Mouse (Mus musculus) neural tube, embryonic 15.5 days (tissue): ENCODE data around the gene Anapc13. TPM values are rescaled to one million over a fixed set of nuclear protein-coding genes. Genes with fewer than 3 reads are reported as not detected.

Experiments used
- ATAC-seq: fragments of 200-750 bp; cut with Nextera tagmentation; 2 replicates; pipeline ENCODE4 v1.8.0; 2017; ENCODE audit warnings: mild to moderate bottlenecking, moderate TSS enrichment, moderate library complexity; ENCODE audit not compliant: low FRiP score
- H3K27ac ChIP-seq: fragments of 300-500 bp; sonication (generic); replicated peaks from 2 replicates; pipeline ENCODE4 v1.5.1; 2015; ENCODE audit warnings: mild to moderate bottlenecking, inconsistent platforms
- H3K27me3 ChIP-seq: fragments of 300-500 bp; sonication (generic); replicated peaks from 2 replicates; pipeline ENCODE4 v1.6.1; 2015; ENCODE audit warnings: inconsistent platforms
- H3K36me3 ChIP-seq: fragments of 300-500 bp; sonication (generic); 2 replicates; pipeline ENCODE4 v1.6.1; 2015; ENCODE audit warnings: inconsistent platforms
- H3K4me1 ChIP-seq: fragments of 300-500 bp; sonication (generic); 2 replicates; pipeline ENCODE4 v1.6.1; 2015; ENCODE audit warnings: inconsistent platforms
- H3K4me2 ChIP-seq: fragments of 300-500 bp; sonication (generic); 2 replicates; pipeline ENCODE4 v1.6.1; 2015; ENCODE audit warnings: inconsistent platforms, mild to moderate bottlenecking, moderate library complexity
- H3K4me3 ChIP-seq: fragments of 300-500 bp; sonication (generic); replicated peaks from 2 replicates; pipeline ENCODE4 v1.5.1; 2015; ENCODE audit warnings: mild to moderate bottlenecking, inconsistent platforms
- H3K9ac ChIP-seq: fragments of 300-500 bp; sonication (generic); replicated peaks from 2 replicates; pipeline ENCODE4 v1.6.1; 2015; ENCODE audit warnings: mild to moderate bottlenecking, inconsistent platforms
- H3K9me3 ChIP-seq: fragments of 300-500 bp; sonication (generic); replicated peaks from 2 replicates; pipeline ENCODE4 v1.6.1; 2016; ENCODE audit warnings: inconsistent platforms
- WGBS: fragments of 180-500 bp; shearing (Covaris S2); methylation state at CpG from one replicate; pipeline ENCODE4 v1.1.7; 2015; ENCODE audit warnings: mixed read lengths; 5-methylcytosine and 5-hydroxymethylcytosine counted together
- polyA plus RNA-seq: library from polyadenylated mRNA; unstranded; fragments of >200 nt; fragmentation: Nextera tagmentation; extraction: Ambion mirVana; gene quantifications from 2 replicates; pipeline ENCODE4 v1.2.1, GENCODE M21; 2015

The Anapc13 gene
- polyA plus RNA-seq, 1 experiment from 2014 or later = 160 TPM

DNA sequence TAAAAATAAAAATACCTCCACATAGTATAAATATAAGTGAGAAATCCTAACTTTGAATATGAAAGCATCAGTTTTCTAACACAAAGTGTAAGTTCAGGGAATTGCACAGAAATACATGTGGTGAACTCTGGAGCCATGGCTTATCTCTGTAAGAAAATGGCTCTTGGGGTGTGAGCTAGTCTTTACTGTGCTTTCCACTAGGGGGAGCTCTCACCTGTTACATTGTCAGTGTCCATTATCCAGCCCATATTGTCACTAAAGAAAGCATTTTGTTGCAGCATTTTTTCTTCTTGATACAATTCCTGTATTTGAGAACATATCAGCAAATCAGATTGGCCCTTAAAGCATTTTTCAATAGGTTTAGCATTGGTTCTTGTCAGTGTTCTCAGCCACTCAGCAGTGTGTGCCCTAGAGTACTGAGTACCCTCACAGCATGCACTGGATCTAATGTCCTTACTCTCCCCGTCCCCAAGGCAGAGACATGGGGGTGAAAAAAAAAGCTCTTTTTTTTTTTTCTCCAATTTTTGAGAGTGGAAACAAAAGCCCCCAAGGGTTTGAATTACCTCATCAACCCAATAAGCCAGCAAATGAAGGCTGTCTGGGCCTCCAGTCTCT is 6.9 kb downstream of the Anapc13 start:
- WGBS = 32% methylated on average over 1 of the region's 1 CpGs

GRCm38 (mm10) chr9:102634453-102634852 is 8.4 kb downstream of the Anapc13 start:
- ATAC-seq = no peak
- no peak overlapping the region for H3K4me2 ChIP-seq
- H3K27me3 ChIP-seq = no peaks in the 10 kb centered on the region
- 85% methylated on average over 8 of the region's 8 CpGs for WGBS
- H3K36me3 ChIP-seq = peaks cover 23% of the 10 kb centered on the region
- H3K9ac ChIP-seq = no peak overlapping the region
- H3K9me3 ChIP-seq = no peaks in the 10 kb centered on the region
- no peak overlapping the region for H3K27ac ChIP-seq
- H3K4me1 ChIP-seq = peaks cover 7% of the 10 kb centered on the region; the same call in 1 of the 2 replicates
- no peak overlapping the region for H3K4me3 ChIP-seq

More for the DNA sequence above, 6.9 kb downstream of the Anapc13 start:
- Histone ChIP-seq H3K4me2 (no peak overlapping the region), H3K27me3 (no peaks in the 10 kb centered on the region), H3K36me3 (peaks cover 23% of the 10 kb centered on the region), H3K9ac (no peak overlapping the region), H3K9me3 (no peaks in the 10 kb centered on the region), H3K27ac (no peak overlapping the region), H3K4me3 (no peak overlapping the region), H3K4me1 (peaks cover 4% of the 10 kb centered on the region)
- no peak for ATAC-seq

GRCm38 (mm10) chr9:102636553-102636952 is 10.5 kb downstream of the Anapc13 start:
- peaks cover 7% of the 10 kb centered on the region; the same call in 1 of the 2 replicates for H3K4me1 ChIP-seq
- H3K9me3 ChIP-seq = no peaks in the 10 kb centered on the region
- H3K27ac ChIP-seq = no peak overlapping the region
- no peaks in the 10 kb centered on the region for H3K27me3 ChIP-seq
- no peak overlapping the region for H3K9ac ChIP-seq
- H3K4me3 ChIP-seq = no peak overlapping the region
- H3K4me2 ChIP-seq = no peak overlapping the region
- peaks cover 11% of the 10 kb centered on the region for H3K36me3 ChIP-seq
- no peak for ATAC-seq
- 2% methylated on average over 4 of the region's 4 CpGs for whole genome bisulfite sequencing

GRCm38 (mm10) chr9:102637115-102637514 is 11.0 kb downstream of the Anapc13 start:
- Histone ChIP-seq H3K4me2 (no peak overlapping the region), H3K4me3 (no peak overlapping the region), H3K36me3 (peaks cover 11% of the 10 kb centered on the region), H3K4me1 (peaks cover 5% of the 10 kb centered on the region; the same call in 1 of the 2 replicates), H3K27ac (no peak overlapping the region), H3K27me3 (no peaks in the 10 kb centered on the region), H3K9ac (no peak overlapping the region), H3K9me3 (no peaks in the 10 kb centered on the region)
- ATAC-seq = no peak
- 73% methylated on average over 4 of the region's 4 CpGs for WGBS

DNA sequence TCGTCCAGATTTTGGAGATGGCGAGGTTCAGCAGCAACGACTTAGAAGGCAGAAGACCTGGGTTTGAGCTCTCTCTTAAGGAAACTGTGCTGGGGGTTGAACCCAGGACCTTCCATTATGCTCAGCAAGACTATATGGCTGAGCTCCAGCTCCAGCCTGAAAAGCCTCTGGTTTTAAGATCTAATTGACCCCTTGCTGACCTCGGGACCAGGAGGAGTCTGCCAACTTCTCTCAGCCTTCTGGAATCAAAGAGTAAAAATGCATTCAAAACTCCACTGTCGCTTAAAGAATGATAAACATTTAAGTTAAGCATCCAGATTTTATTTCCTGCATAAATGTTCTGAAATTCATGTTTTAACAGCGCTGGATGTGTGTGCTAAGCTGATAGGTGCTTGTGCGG is 12.9 kb downstream of the Anapc13 start:
- 56% methylated on average over 7 of the region's 7 CpGs for WGBS
- peaks cover 10% of the 10 kb centered on the region for H3K36me3 ChIP-seq
- no peak overlapping the region for H3K4me3 ChIP-seq
- H3K27ac ChIP-seq = no peak overlapping the region
- H3K4me2 ChIP-seq = no peak overlapping the region
- ATAC-seq = no peak
- no peaks in the 10 kb centered on the region for H3K27me3 ChIP-seq
- H3K4me1 ChIP-seq = peaks cover 20% of the 10 kb centered on the region
- H3K9ac ChIP-seq = no peak overlapping the region
- no peaks in the 10 kb centered on the region for H3K9me3 ChIP-seq

DNA sequence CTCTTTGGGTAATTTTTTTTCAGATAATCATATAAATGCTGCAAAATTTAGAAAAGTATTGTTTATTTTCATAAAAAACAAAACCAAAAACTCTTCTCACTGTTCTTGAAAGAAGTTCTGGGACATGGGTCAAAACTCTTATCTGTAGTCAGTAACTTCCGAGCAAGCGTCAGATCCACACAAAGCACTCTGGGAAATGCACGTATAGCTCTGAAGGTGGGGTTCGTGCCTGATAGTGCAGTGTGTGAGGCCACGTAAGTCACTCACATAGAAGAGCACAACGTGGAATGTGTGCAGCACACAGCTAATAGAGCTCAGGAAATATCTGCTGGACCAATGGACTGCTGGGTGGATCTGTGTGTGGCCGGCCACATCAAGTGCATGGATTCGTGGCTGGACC is 13.4 kb downstream of the Anapc13 start:
- H3K4me1 ChIP-seq = peaks cover 26% of the 10 kb centered on the region
- no peaks in the 10 kb centered on the region for H3K9me3 ChIP-seq
- no peak overlapping the region for H3K27ac ChIP-seq
- H3K4me3 ChIP-seq = no peak overlapping the region
- peaks cover 5% of the 10 kb centered on the region for H3K36me3 ChIP-seq
- no peaks in the 10 kb centered on the region for H3K27me3 ChIP-seq
- WGBS = 89% methylated on average over 8 of the region's 8 CpGs
- no peak for ATAC-seq
- no peak overlapping the region for H3K9ac ChIP-seq
- H3K4me2 ChIP-seq = no peak overlapping the region

GRCm38 (mm10) chr9:102641531-102641930 is 15.4 kb downstream of the Anapc13 start:
- no peak overlapping the region for H3K9ac ChIP-seq
- 83% methylated on average over 6 of the region's 6 CpGs for WGBS

DNA sequence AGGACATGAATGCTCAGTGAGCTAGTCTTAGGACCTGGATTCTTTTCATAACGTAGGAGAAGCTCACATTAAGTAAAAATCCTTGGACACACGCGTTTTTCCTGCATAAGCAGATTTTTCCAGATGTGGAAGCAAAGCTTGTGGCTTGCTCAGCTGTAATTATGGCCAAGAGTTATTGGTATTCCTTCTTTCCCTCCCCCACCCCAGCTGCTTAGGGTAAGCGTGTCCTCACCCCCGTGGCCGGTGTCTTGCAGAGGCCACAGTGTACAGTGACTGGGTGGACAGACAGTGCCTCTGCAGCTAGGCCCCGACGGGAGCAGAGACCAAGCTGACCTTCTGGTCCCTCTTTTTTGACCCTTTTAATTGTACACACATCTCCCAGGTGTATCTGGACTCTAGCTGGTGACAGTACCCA is 17.0 kb downstream of the Anapc13 start:
- WGBS = 25% methylated on average over 8 of the region's 8 CpGs
- H3K36me3 ChIP-seq = no peaks in the 10 kb centered on the region
- no peak overlapping the region for H3K4me3 ChIP-seq
- H3K27ac ChIP-seq = peak overlapping the region; percentile 67
- H3K27me3 ChIP-seq = no peaks in the 10 kb centered on the region
- peaks cover 26% of the 10 kb centered on the region for H3K4me1 ChIP-seq
- H3K9me3 ChIP-seq = no peaks in the 10 kb centered on the region
- peak overlapping the region; percentile 46 for H3K4me2 ChIP-seq
- ATAC-seq = 0 out of 2 replicates have a peak, but pooled peaks have one; percentile 24
- no peak overlapping the region for H3K9ac ChIP-seq

More at GRCm38 (mm10) chr9:102641531-102641930, 15.4 kb downstream of the Anapc13 start:
- no peak for ATAC-seq
- Histone ChIP-seq H3K27me3 (no peaks in the 10 kb centered on the region), H3K4me2 (no peak overlapping the region), H3K9me3 (no peaks in the 10 kb centered on the region), H3K27ac (no peak overlapping the region), H3K36me3 (no peaks in the 10 kb centered on the region), H3K4me3 (no peak overlapping the region), H3K4me1 (peaks cover 26% of the 10 kb centered on the region)

GRCm38 (mm10) chr9:102643486-102644101 is 17.5 kb downstream of the Anapc13 start:
- Histone ChIP-seq H3K9ac (no peak overlapping the region), H3K4me2 (peak overlapping the region; percentile 46), H3K4me3 (no peak overlapping the region), H3K27ac (peak overlapping the region; percentile 67), H3K27me3 (no peaks in the 10 kb centered on the region), H3K9me3 (no peaks in the 10 kb centered on the region), H3K4me1 (peaks cover 26% of the 10 kb centered on the region), H3K36me3 (no peaks in the 10 kb centered on the region)
- peak; percentile 85; the same call in 1 of the 2 replicates for ATAC-seq
- WGBS = 6% methylated on average over 10 of the region's 10 CpGs

DNA sequence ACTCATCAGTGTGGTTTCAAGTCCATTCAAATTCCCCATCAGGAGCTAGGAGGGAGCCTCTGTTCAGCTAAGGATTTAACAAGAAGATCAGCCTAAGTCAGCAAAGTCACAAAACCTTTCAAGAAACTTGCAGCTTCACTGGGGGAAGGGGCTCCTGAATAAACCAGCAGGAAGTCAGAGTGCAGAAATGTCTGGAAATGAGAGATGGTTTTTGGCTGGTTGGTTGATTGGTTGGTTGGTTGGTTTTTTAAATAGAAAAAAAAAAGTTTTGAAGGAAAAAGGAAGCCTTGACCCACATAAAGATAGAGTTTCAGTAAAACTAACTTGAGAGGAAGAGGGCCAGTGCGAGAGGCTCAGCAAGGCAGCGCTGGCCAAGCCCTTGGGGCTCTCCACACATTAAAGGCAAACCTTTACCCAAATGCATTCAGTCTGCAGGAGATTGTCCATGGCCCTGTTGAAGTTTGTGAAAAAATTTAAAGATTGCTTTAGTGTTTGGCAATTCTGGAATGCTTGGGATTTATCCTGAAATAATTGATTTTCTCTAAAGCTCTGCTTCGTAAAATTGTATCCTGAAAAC is 19.1 kb downstream of the Anapc13 start:
- 76% methylated on average over 3 of the region's 3 CpGs for WGBS
- ATAC-seq = no peak
- no peak overlapping the region for H3K4me2 ChIP-seq
- peaks cover 33% of the 10 kb centered on the region for H3K4me1 ChIP-seq
- H3K27ac ChIP-seq = no peak overlapping the region
- H3K9ac ChIP-seq = no peak overlapping the region
- H3K27me3 ChIP-seq = no peaks in the 10 kb centered on the region
- no peak overlapping the region for H3K4me3 ChIP-seq
- H3K36me3 ChIP-seq = no peaks in the 10 kb centered on the region
- H3K9me3 ChIP-seq = no peaks in the 10 kb centered on the region

DNA sequence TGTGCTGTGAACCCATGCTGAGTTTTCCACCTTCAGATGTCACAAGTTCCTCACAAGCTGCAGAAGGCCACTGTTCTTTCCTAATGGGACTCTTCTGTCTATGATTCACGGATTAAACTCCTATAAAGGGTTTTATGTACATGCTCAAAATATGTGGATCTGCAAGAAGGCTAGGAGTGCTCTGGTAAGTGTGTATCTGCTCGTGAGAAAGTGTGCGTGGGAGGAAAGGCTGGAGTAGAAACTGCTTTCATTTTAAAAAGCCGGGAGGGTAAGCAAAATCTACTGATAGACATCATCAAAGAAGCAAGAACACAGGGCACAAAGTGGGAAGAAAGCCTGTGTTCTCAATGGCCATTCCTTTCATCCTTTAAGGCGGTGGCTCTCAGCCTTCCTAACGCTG is 20.9 kb downstream of the Anapc13 start:
- Histone ChIP-seq H3K27ac (no peak overlapping the region), H3K4me2 (no peak overlapping the region), H3K4me3 (no peak overlapping the region), H3K9ac (no peak overlapping the region), H3K4me1 (peaks cover 45% of the 10 kb centered on the region), H3K9me3 (no peaks in the 10 kb centered on the region), H3K36me3 (no peaks in the 10 kb centered on the region), H3K27me3 (no peaks in the 10 kb centered on the region)
- no peak for ATAC-seq
- WGBS = 91% methylated on average over 6 of the region's 6 CpGs
